ENCODE assay signal across 14 mouse cellular contexts in genomic region chr12:116620299-116620698, GRCm38 (mm10).
DNase-seq lines count a peak whose midpoint lies in the region; ATAC-seq and TF ChIP-seq lines count a peak whose summit lies in the region.
"Had no signal": no experiment of that assay in that cellular context is flagged by ENCODE, and none has a peak within 500 bp of the region (broad histone marks: within the 10 kb centered on the region; RNA-seq: fewer than 3 reads in every experiment).

No protein-coding gene starts in this region.

- no peaks in the 10 kb centered on the region for H3K9me3 ChIP-seq in hindbrain, postnatal 0 days (ENCODE audit: low read length)
- H3K9me3 ChIP-seq: heart, embryonic 13.5 days; limb, embryonic 12.5 days; neural tube, embryonic 12.5 days had no signal

- no peak overlapping the region for H3K4me2 ChIP-seq in hindbrain, postnatal 0 days (ENCODE audit: low read depth, low read length)
- H3K4me2 ChIP-seq: limb, embryonic 12.5 days; neural tube, embryonic 12.5 days had no signal

- no peaks in the 10 kb centered on the region for H3K4me1 ChIP-seq in hindbrain, postnatal 0 days (ENCODE audit: insufficient read depth, low read length)
- H3K4me1 ChIP-seq: heart, embryonic 13.5 days; limb, embryonic 12.5 days; neural tube, embryonic 12.5 days had no signal

- ATAC-seq in CD4-positive, CD25-positive, alpha-beta regulatory T cell, adult 4 months: no peak
- ATAC-seq in hindbrain, postnatal 0 days: peak; percentile 35
- ATAC-seq in erythroid progenitor cell, adult 5-6 weeks (replicated peaks; ENCODE audit: low FRiP score, poor library complexity, severe bottlenecking): no peak

- no peak overlapping the region for H3K9ac ChIP-seq in hindbrain, postnatal 0 days (replicated peaks; ENCODE audit: low read length)
- H3K9ac ChIP-seq: heart, embryonic 13.5 days; limb, embryonic 12.5 days; neural tube, embryonic 12.5 days had no signal

- TF ChIP-seq CTCF in left cerebral cortex, adult 2 months (IDR thresholded peaks at IDR 0.05): no peak
- TF ChIP-seq CTCF in hindbrain, postnatal 0 days (IDR thresholded peaks at IDR 0.05; ENCODE audit: low read depth): no peak

- H3K27me3 ChIP-seq in hindbrain, postnatal 0 days (ENCODE audit: insufficient read depth, low read length): no peaks in the 10 kb centered on the region
- H3K27me3 ChIP-seq: neural tube, embryonic 12.5 days; Patski had no signal

- no peak overlapping the region for H3K4me3 ChIP-seq in left cerebral cortex, adult 2 months
- no peak overlapping the region for H3K4me3 ChIP-seq in hindbrain, postnatal 0 days (ENCODE audit: low read length)
- H3K4me3 ChIP-seq: heart, embryonic 13.5 days; limb, embryonic 12.5 days; neural tube, embryonic 12.5 days had no signal

- H3K27ac ChIP-seq in left cerebral cortex, adult 2 months: 0 out of 2 replicates have a peak overlapping the region, but pooled peaks have one; percentile 24
- H3K27ac ChIP-seq in hindbrain, postnatal 0 days: no peak overlapping the region
- H3K27ac ChIP-seq: heart, embryonic 13.5 days; limb, embryonic 12.5 days; macrophage; neural tube, embryonic 12.5 days; stomach, postnatal 0 days had no signal

- DNase-seq in CD4-positive, CD25-positive, alpha-beta regulatory T cell, adult 2 months (ENCODE audit: low read depth, low spot score): peak; percentile 2
- DNase-seq in left cerebral cortex, adult 2 months (ENCODE audit: extremely low spot score in 1 of 2, low spot score in 2 of 2): no peak
- DNase-seq in left cerebral cortex, adult 9 months (ENCODE audit: low spot score in 2 of 2): no peak
- no peak for DNase-seq in hindbrain, postnatal 0 days (ENCODE audit: low spot score)
- peak; percentile 3 for DNase-seq in naive thymus-derived CD4-positive, alpha-beta T cell, adult 2 months (ENCODE audit: low read depth)
- DNase-seq in ovary, postnatal 14 days (ENCODE audit: low spot score): no peak

- WGBS in hindbrain, postnatal 0 days: 69% methylated on average over 3 of the region's 3 CpGs

- H3K36me3 ChIP-seq in hindbrain, postnatal 0 days (ENCODE audit: insufficient read depth, low read length): no peaks in the 10 kb centered on the region
- H3K36me3 ChIP-seq: heart, embryonic 13.5 days; limb, embryonic 12.5 days; neural tube, embryonic 12.5 days had no signal

- intact Hi-C loops in left cerebral cortex, adult 2 months (cut with DNase I): loop anchor here (5.0 kb wide), 1 partner anchor 338 kb away; the partner anchor contains the start of gene Esyt2

Comparison
In these comparisons a context has a peak if more than half of its experiments do, and no peak if none do; other contexts are left out.
1. DNase-seq: peak in CD4-positive, CD25-positive, alpha-beta regulatory T cell, adult 2 months (single experiment) and naive thymus-derived CD4-positive, alpha-beta T cell, adult 2 months (single experiment); none in left cerebral cortex, adult 2 months (0 of 2), left cerebral cortex, adult 9 months (0 of 2), hindbrain, postnatal 0 days (single experiment) and ovary, postnatal 14 days (single experiment).